8 mouse cellular contexts compared by ENCODE assay signal in genomic region chr19:47510135-47510472, GRCm38 (mm10). TPM values are rescaled to one million over a fixed set of nuclear protein-coding genes. Genes with fewer than 3 reads are reported as not detected.
DNase-seq lines count a peak whose midpoint lies in the region; ATAC-seq lines count a peak whose summit lies in the region.

No protein-coding gene starts in this region.

- no peaks in the 10 kb centered on the region for H3K9me3 ChIP-seq in lung, embryonic 16.5 days (ENCODE audit: control insufficient read depth, low read length)
- no peaks in the 10 kb centered on the region for H3K9me3 ChIP-seq in forebrain, embryonic 10.5 days
- H3K9me3 ChIP-seq in hindbrain, embryonic 16.5 days (ENCODE audit: control insufficient read depth, low read length) = no peaks in the 10 kb centered on the region
- H3K9me3 ChIP-seq in midbrain, embryonic 16.5 days (replicated peaks; ENCODE audit: control insufficient read depth, low read length, poor library complexity, severe bottlenecking) = no peaks in the 10 kb centered on the region

- no peak overlapping the region for H3K4me2 ChIP-seq in lung, embryonic 16.5 days (ENCODE audit: low read depth, low read length)
- no peak overlapping the region for H3K4me2 ChIP-seq in hindbrain, embryonic 16.5 days (ENCODE audit: low read length)
- no peak overlapping the region for H3K4me2 ChIP-seq in midbrain, embryonic 16.5 days (ENCODE audit: low read length)

- no peaks in the 10 kb centered on the region for H3K27me3 ChIP-seq in lung, embryonic 16.5 days (ENCODE audit: control insufficient read depth, insufficient read depth, low read depth, low read length)
- no peaks in the 10 kb centered on the region for H3K27me3 ChIP-seq in forebrain, embryonic 10.5 days (ENCODE audit: poor library complexity, severe bottlenecking)
- no peaks in the 10 kb centered on the region for H3K27me3 ChIP-seq in hindbrain, embryonic 16.5 days (replicated peaks; ENCODE audit: control insufficient read depth, insufficient read depth, low read length)
- H3K27me3 ChIP-seq in midbrain, embryonic 16.5 days (ENCODE audit: control insufficient read depth, insufficient read depth, low read depth, low read length) = no peaks in the 10 kb centered on the region

- H3K9ac ChIP-seq in lung, embryonic 16.5 days (ENCODE audit: low read length) = no peak overlapping the region
- H3K9ac ChIP-seq in hindbrain, embryonic 16.5 days (ENCODE audit: low read depth, low read length) = 0 out of 2 replicates have a peak overlapping the region, but pooled peaks have one; percentile 44
- no peak overlapping the region for H3K9ac ChIP-seq in midbrain, embryonic 16.5 days (ENCODE audit: low read depth, low read length)

- ATAC-seq in lung, embryonic 16.5 days (ENCODE audit: low read depth) = no peak
- ATAC-seq in hindbrain, embryonic 16.5 days = no peak
- no peak for ATAC-seq in midbrain, embryonic 16.5 days

- H3K36me3 ChIP-seq in lung, embryonic 16.5 days (ENCODE audit: control insufficient read depth, insufficient read depth, low read length) = peaks cover 8% of the 10 kb centered on the region; the same call in 1 of the 2 replicates
- H3K36me3 ChIP-seq in forebrain, embryonic 10.5 days (replicated peaks) = peaks cover 68% of the 10 kb centered on the region
- no peaks in the 10 kb centered on the region for H3K36me3 ChIP-seq in hindbrain, embryonic 16.5 days (ENCODE audit: control insufficient read depth, insufficient read depth, low read length)
- no peaks in the 10 kb centered on the region for H3K36me3 ChIP-seq in midbrain, embryonic 16.5 days (ENCODE audit: control insufficient read depth, insufficient read depth, low read length)

- H3K27ac ChIP-seq in lung, embryonic 16.5 days (ENCODE audit: low read length) = peak overlapping the region; percentile 89
- H3K27ac ChIP-seq in forebrain, embryonic 10.5 days = peak overlapping the region; percentile 74; the same call in 1 of the 2 replicates
- peak overlapping the region; percentile 46; the same call in 1 of the 2 replicates for H3K27ac ChIP-seq in hindbrain, embryonic 16.5 days (ENCODE audit: low read depth, low read length)
- H3K27ac ChIP-seq in midbrain, embryonic 16.5 days (ENCODE audit: low read length) = peak overlapping the region; percentile 6; the same call in 1 of the 2 replicates

- no peak overlapping the region for H3K4me3 ChIP-seq in lung, embryonic 16.5 days (ENCODE audit: low read length)
- H3K4me3 ChIP-seq in forebrain, embryonic 10.5 days = no peak overlapping the region
- no peak overlapping the region for H3K4me3 ChIP-seq in hindbrain, embryonic 16.5 days (ENCODE audit: low read length)
- no peak overlapping the region for H3K4me3 ChIP-seq in midbrain, embryonic 16.5 days (ENCODE audit: low read depth, low read length)

- no peak for DNase-seq in lung, postnatal 4 days
- no peak for DNase-seq in forebrain, embryonic 10.5 days (ENCODE audit: extremely low spot score, low spot score)
- no peak for DNase-seq in urinary bladder, postnatal 4 days (ENCODE audit: low spot score in 2 of 2)
- DNase-seq in thymus, postnatal 4 days = no peak
- no peak for DNase-seq in frontal cortex, adult 2 months (ENCODE audit: extremely low spot score in 1 of 2, low spot score in 1 of 2)

- WGBS in lung, embryonic 16.5 days = 49% methylated on average over 7 of the region's 7 CpGs
- WGBS in forebrain, embryonic 10.5 days = 83% methylated on average over 7 of the region's 7 CpGs
- 83% methylated on average over 7 of the region's 7 CpGs for WGBS in hindbrain, embryonic 16.5 days
- WGBS in midbrain, embryonic 16.5 days = 78% methylated on average over 7 of the region's 7 CpGs

- H3K4me1 ChIP-seq in lung, embryonic 16.5 days (replicated peaks; ENCODE audit: control insufficient read depth, insufficient read depth, low read length) = peaks cover 40% of the 10 kb centered on the region
- H3K4me1 ChIP-seq in forebrain, embryonic 10.5 days = peaks cover 31% of the 10 kb centered on the region
- peaks cover 12% of the 10 kb centered on the region for H3K4me1 ChIP-seq in hindbrain, embryonic 16.5 days (ENCODE audit: control insufficient read depth, insufficient read depth, low read depth, low read length)
- H3K4me1 ChIP-seq in midbrain, embryonic 16.5 days (ENCODE audit: control insufficient read depth, insufficient read depth, low read length) = peaks cover 9% of the 10 kb centered on the region

RNA-seq across cellular contexts. Expression of gene Stn1, which starts 27.2 kb away (rescaled TPM):
- polyA plus RNA-seq in lung, embryonic 16.5 days (2015; fragmentation: Nextera tagmentation; extraction: Ambion mirVana) = 55.5 and 59.7 TPM in 2 replicates
- polyA plus RNA-seq in forebrain, embryonic 10.5 days (2016; fragmentation: Nextera tagmentation; extraction: Ambion mirVana) = 64.3 and 68.1 TPM in 2 replicates
- 28.2 and 32.1 TPM in 2 replicates for polyA plus RNA-seq in hindbrain, embryonic 16.5 days (2015; fragmentation: Nextera tagmentation; extraction: Ambion mirVana)
- 23.4 and 24.0 TPM in 2 replicates for polyA plus RNA-seq in midbrain, embryonic 16.5 days (2015; fragmentation: Nextera tagmentation; extraction: Ambion mirVana)
- 16.2 and 19.8 TPM in 2 replicates for polyA plus RNA-seq in frontal cortex, adult 2 months (2012; rRNA removed)

RNA-seq across cellular contexts. Expression of gene Sh3pxd2a, which starts 45.9 kb away (rescaled TPM):
- polyA plus RNA-seq in lung, embryonic 16.5 days (2015; fragmentation: Nextera tagmentation; extraction: Ambion mirVana) = 6.1 and 6.6 TPM in 2 replicates
- polyA plus RNA-seq in forebrain, embryonic 10.5 days (2016; fragmentation: Nextera tagmentation; extraction: Ambion mirVana) = 1.5 and 1.8 TPM in 2 replicates
- 1.8 and 2.2 TPM in 2 replicates for polyA plus RNA-seq in hindbrain, embryonic 16.5 days (2015; fragmentation: Nextera tagmentation; extraction: Ambion mirVana)
- polyA plus RNA-seq in midbrain, embryonic 16.5 days (2015; fragmentation: Nextera tagmentation; extraction: Ambion mirVana) = 1.5 and 1.8 TPM in 2 replicates
- polyA plus RNA-seq in frontal cortex, adult 2 months (2012; rRNA removed) = 13.2 and 15.0 TPM in 2 replicates

Comparison
In these comparisons a context has a peak if more than half of its experiments do, and no peak if none do; other contexts are left out.
1. H3K27ac ChIP-seq: peak in every context shown above with its lines; median percentile 89 in lung, embryonic 16.5 days; 74 in forebrain, embryonic 10.5 days; 46 in hindbrain, embryonic 16.5 days; 6 in midbrain, embryonic 16.5 days.